Mouse (Mus musculus) midbrain, embryonic 16.5 days (tissue): Measurements from ENCODE around the gene Ctla2a. TPM values are rescaled to one million over a fixed set of nuclear protein-coding genes. Genes with fewer than 3 reads are reported as not detected.

ENCODE experiments used
- ATAC-seq: fragments of 200-750 bp; cut with Nextera tagmentation; 2 replicates; pipeline ENCODE4 v1.8.0; 2017; ENCODE audit warnings: moderate TSS enrichment
- H3K27ac ChIP-seq: fragments of 300-500 bp; sonication (generic); 2 replicates; pipeline ENCODE4 v1.5.1; 2014; ENCODE audit warnings: mild to moderate bottlenecking, low read length, mixed read lengths
- H3K27me3 ChIP-seq: fragments of 300-500 bp; sonication (generic); 2 replicates; pipeline ENCODE4 v1.6.1; 2014; ENCODE audit warnings: low read depth, low read length, mixed read lengths; ENCODE audit not compliant: control insufficient read depth, insufficient read depth
- H3K36me3 ChIP-seq: fragments of 300-500 bp; sonication (generic); 2 replicates; pipeline ENCODE4 v1.6.1; 2014; ENCODE audit warnings: mild to moderate bottlenecking, low read length, moderate library complexity, mixed read lengths; ENCODE audit not compliant: control insufficient read depth, insufficient read depth
- H3K4me1 ChIP-seq: fragments of 300-500 bp; sonication (generic); 2 replicates; pipeline ENCODE4 v1.6.1; 2014; ENCODE audit warnings: mild to moderate bottlenecking, low read length, mixed read lengths; ENCODE audit not compliant: control insufficient read depth, insufficient read depth
- H3K4me2 ChIP-seq: fragments of 300-500 bp; sonication (generic); 2 replicates; pipeline ENCODE4 v1.6.1; 2014; ENCODE audit warnings: mild to moderate bottlenecking, low read length, mixed read lengths
- H3K4me3 ChIP-seq: fragments of 300-500 bp; sonication (generic); 2 replicates; pipeline ENCODE4 v1.5.1; 2014; ENCODE audit warnings: low read depth, mild to moderate bottlenecking, low read length, moderate library complexity, mixed read lengths
- H3K9ac ChIP-seq: fragments of 300-500 bp; sonication (generic); 2 replicates; pipeline ENCODE4 v1.6.1; 2014; ENCODE audit warnings: low read depth, low read length, mixed read lengths
- H3K9me3 ChIP-seq: fragments of 300-500 bp; sonication (generic); replicated peaks from 2 replicates; pipeline ENCODE4 v1.6.1; 2014; ENCODE audit warnings: mild to moderate bottlenecking, low read length, mixed read lengths; ENCODE audit not compliant: control insufficient read depth, poor library complexity, severe bottlenecking
- WGBS: fragments of 180-500 bp; shearing (Covaris S2); extraction: QIAGEN DNeasy Blood & Tissue Kit; methylation state at CpG from one replicate; pipeline ENCODE4 v1.1.7; 2014; 5-methylcytosine and 5-hydroxymethylcytosine counted together
- polyA plus RNA-seq: library from polyadenylated mRNA; unstranded; fragments of >200 nt; fragmentation: Nextera tagmentation; extraction: Ambion mirVana; gene quantifications from 2 replicates; pipeline ENCODE4 v1.2.1, GENCODE M21; 2015

The Ctla2a gene
- polyA plus RNA-seq, 1 experiment from 2014 or later = 18.9 TPM

- H3K36me3 ChIP-seq = no peaks in the 10 kb centered on the region
- no peak for ATAC-seq
- no peak overlapping the region for H3K27ac ChIP-seq
- no peaks in the 10 kb centered on the region for H3K27me3 ChIP-seq
- no peaks in the 10 kb centered on the region for H3K4me1 ChIP-seq
- H3K4me2 ChIP-seq = no peak overlapping the region
- no peaks in the 10 kb centered on the region for H3K9me3 ChIP-seq
- H3K4me3 ChIP-seq = no peak overlapping the region
- no peak overlapping the region for H3K9ac ChIP-seq
Measured at GRCm38 (mm10) chr13:60895406-60896160, 40.8 kb downstream of the Ctla2a start.

- H3K9ac ChIP-seq = no peak overlapping the region
- 84% methylated on average over 1 of the region's 1 CpGs for WGBS
- no peak overlapping the region for H3K27ac ChIP-seq
- ATAC-seq = no peak
- H3K9me3 ChIP-seq = no peaks in the 10 kb centered on the region
- H3K36me3 ChIP-seq = no peaks in the 10 kb centered on the region
- H3K4me2 ChIP-seq = no peak overlapping the region
- no peaks in the 10 kb centered on the region for H3K4me1 ChIP-seq
- H3K27me3 ChIP-seq = no peaks in the 10 kb centered on the region
- no peak overlapping the region for H3K4me3 ChIP-seq
Measured at GRCm38 (mm10) chr13:60892301-60892700, 44.1 kb downstream of the Ctla2a start.

Other genes with a start within 250 kb of the Ctla2a start
- not detected in 2 replicates for gene BC051665, start 150.3 kb downstream of the Ctla2a start, polyA plus RNA-seq
- not detected in 2 replicates for gene Ctsll3, start 133.8 kb downstream of the Ctla2a start, polyA plus RNA-seq
- gene 4930486L24Rik, start 72.2 kb downstream of the Ctla2a start, polyA plus RNA-seq = not detected in 2 replicates
- 0.14 TPM in 1 of 2 replicates, not detected in the other for gene Gm49392, start 39.7 kb downstream of the Ctla2a start, polyA plus RNA-seq
- gene Ctla2b, start 39.2 kb downstream of the Ctla2a start, polyA plus RNA-seq = 1.6 and 2.2 TPM in 2 replicates
- not detected in 2 replicates for gene Tpbpb, start 31.7 kb downstream of the Ctla2a start, polyA plus RNA-seq
- not detected in 2 replicates for gene Gm49393, start 1.0 kb downstream of the Ctla2a start, polyA plus RNA-seq
- gene Gm49391, start 54 bp downstream of the Ctla2a start, polyA plus RNA-seq = 0.58 and 0.76 TPM in 2 replicates
- not detected in 2 replicates for gene Tpbpa, start 5.4 kb upstream of the Ctla2a start, polyA plus RNA-seq
- not detected in 2 replicates for gene Ctsj, start 69.3 kb upstream of the Ctla2a start, polyA plus RNA-seq
- gene Ctsq, start 104.0 kb upstream of the Ctla2a start, polyA plus RNA-seq = not detected in 2 replicates
- gene Ctsr, start 227.6 kb upstream of the Ctla2a start, polyA plus RNA-seq = not detected in 2 replicates